Mouse (Mus musculus) hindbrain, embryonic 11.5 days (tissue): ENCODE data around the gene Armc12. TPM values are rescaled to one million over a fixed set of nuclear protein-coding genes. Genes with fewer than 3 reads are reported as not detected.

Experiments used
- ATAC-seq: fragments of 200-750 bp; cut with Nextera tagmentation; 2 replicates; pipeline ENCODE4 v1.8.0; 2017; ENCODE audit warnings: mild to moderate bottlenecking, moderate TSS enrichment, moderate library complexity; ENCODE audit not compliant: low FRiP score
- DNase-seq: peaks from one replicate; pipeline ENCODE4 v3.0.0-alpha.2; 2015; ENCODE audit warnings: low spot score
- H3K27ac ChIP-seq: fragments of 300-500 bp; sonication (generic); 2 replicates; pipeline ENCODE4 v1.5.1; 2014; ENCODE audit warnings: mild to moderate bottlenecking, low read depth, low read length
- H3K27me3 ChIP-seq: fragments of 300-500 bp; sonication (generic); 2 replicates; pipeline ENCODE4 v1.6.1; 2014; ENCODE audit warnings: mild to moderate bottlenecking, low read length, moderate library complexity, mixed read lengths; ENCODE audit not compliant: control insufficient read depth, insufficient read depth
- H3K36me3 ChIP-seq: fragments of 300-500 bp; sonication (generic); 2 replicates; pipeline ENCODE4 v1.6.1; 2014; ENCODE audit warnings: mild to moderate bottlenecking, low read length, moderate library complexity, mixed read lengths; ENCODE audit not compliant: control insufficient read depth, insufficient read depth
- H3K4me1 ChIP-seq: fragments of 300-500 bp; sonication (generic); replicated peaks from 2 replicates; pipeline ENCODE4 v1.6.1; 2014; ENCODE audit warnings: low read length, mixed read lengths; ENCODE audit not compliant: control insufficient read depth, insufficient read depth
- H3K4me2 ChIP-seq: fragments of 300-500 bp; sonication (generic); replicated peaks from 2 replicates; pipeline ENCODE4 v1.6.1; 2014; ENCODE audit warnings: mild to moderate bottlenecking, low read depth, low read length
- H3K4me3 ChIP-seq: fragments of 300-500 bp; sonication (generic); 2 replicates; pipeline ENCODE4 v1.5.1; 2014; ENCODE audit warnings: low read depth, low read length
- H3K9ac ChIP-seq: fragments of 300-500 bp; sonication (generic); 2 replicates; pipeline ENCODE4 v1.6.1; 2014; ENCODE audit warnings: low read depth, low read length
- H3K9me3 ChIP-seq: fragments of 300-500 bp; sonication (generic); 2 replicates; pipeline ENCODE4 v1.6.1; 2016; ENCODE audit warnings: low read length; ENCODE audit not compliant: control insufficient read depth
- WGBS: fragments of 180-500 bp; shearing (Covaris S2); extraction: QIAGEN DNeasy Blood & Tissue Kit; methylation state at CpG from one replicate; pipeline ENCODE4 v1.1.7; 2014; 5-methylcytosine and 5-hydroxymethylcytosine counted together
- polyA plus RNA-seq: library from polyadenylated mRNA; unstranded; fragments of >200 nt; fragmentation: Nextera tagmentation; extraction: Ambion mirVana; gene quantifications from 2 replicates; pipeline ENCODE4 v1.2.1, GENCODE M21; 2014

The Armc12 gene
- polyA plus RNA-seq, 1 experiment from 2014 or later = not detected

DNA sequence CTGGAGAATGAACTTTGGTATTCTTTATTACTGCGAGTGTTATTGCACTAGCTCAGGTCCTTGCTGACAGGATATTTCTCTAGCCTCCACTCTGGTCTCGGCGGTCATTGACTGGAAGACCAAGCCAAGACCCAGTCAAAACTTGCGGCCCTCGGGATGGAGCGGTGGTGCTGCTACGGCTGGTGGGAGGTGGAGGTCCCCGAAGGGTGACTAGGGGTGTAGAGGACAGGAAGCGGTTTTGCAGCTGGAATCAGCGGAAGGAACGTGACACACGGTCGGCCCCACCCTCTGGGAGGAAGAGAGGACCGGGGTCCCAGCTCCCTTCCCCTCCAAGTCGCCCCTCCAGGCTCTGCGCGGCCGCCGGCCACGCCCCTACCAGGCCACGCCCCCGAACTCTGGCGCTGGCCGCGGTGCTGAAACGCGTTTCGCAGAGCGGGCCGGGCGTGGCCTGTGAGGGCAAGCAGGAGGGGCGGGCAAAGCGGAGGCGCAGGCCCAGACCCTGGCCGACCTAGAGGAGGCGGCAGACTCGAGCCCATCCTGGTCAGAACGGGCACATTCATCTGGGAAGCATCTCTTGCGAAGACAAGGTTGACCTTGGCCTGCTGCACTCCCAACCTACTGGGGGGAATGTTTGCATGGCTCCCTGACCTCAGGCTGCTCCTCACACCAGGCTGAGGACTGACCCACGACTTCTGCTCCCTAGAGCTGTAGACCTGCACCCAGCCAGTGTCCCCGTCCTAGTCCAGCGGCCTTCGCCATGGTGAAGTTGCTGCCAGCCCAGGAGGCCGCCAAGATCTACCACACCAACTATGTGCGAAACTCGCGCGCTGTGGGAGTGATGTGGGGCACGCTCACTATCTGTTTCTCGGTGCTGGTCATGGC lies 44.9 kb downstream of the Armc12 start, which contains the start of gene Lhfpl5:
Gene Lhfpl5 (plus strand): TSS at position 398 of the 882 bp plus-strand sequence.
- 20% methylated on average over 46 of the region's 50 CpGs for WGBS
- peak; percentile 89 for ATAC-seq
- H3K9ac ChIP-seq = 0 out of 2 replicates have a peak within 1 kb of the TSS, but pooled peaks have one; percentile 27

DNA sequence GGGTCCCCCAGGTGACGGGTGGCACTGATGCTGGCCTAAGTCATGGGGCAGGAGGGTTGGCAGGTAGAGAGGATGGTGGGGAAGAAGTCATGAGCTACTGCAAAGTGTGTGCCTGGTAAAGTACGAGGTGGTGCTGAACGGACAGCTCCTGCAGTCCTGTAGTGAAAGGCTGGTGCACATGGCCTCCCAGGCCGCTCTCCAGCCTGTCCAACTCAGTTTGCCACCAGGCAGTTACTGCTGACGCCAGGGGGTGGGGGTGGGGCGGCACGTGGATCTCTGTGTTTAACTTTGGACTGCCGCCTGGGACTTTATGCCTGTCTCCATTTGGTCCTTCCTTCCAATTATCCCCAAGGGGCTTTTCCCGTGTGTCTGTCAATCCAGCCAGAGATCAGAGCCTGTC lies 49.8 kb downstream of the Armc12 start:
- 5% methylated on average over 9 of the region's 9 CpGs for WGBS
- Histone ChIP-seq H3K27me3 (no peaks in the 10 kb centered on the region), H3K4me1 (0 out of 2 replicates have a peak, but pooled peaks cover 2% of the 10 kb centered on the region), H3K4me3 (no peak overlapping the region), H3K4me2 (no peak overlapping the region), H3K36me3 (no peaks in the 10 kb centered on the region), H3K27ac (no peak overlapping the region), H3K9ac (no peak overlapping the region), H3K9me3 (no peaks in the 10 kb centered on the region)
- peak; percentile 82 for DNase-seq
- ATAC-seq = no peak

More for the DNA sequence above, 44.9 kb downstream of the Armc12 start, which contains the start of gene Lhfpl5:
- Histone ChIP-seq H3K27me3 (no peaks in the 10 kb centered on the region), H3K4me2 (peak within 1 kb of the TSS; percentile 41), H3K4me3 (peak within 1 kb of the TSS; percentile 15), H3K4me1 (0 out of 2 replicates have a peak, but pooled peaks cover 2% of the 10 kb centered on the region), H3K36me3 (no peaks in the 10 kb centered on the region), H3K9me3 (no peaks in the 10 kb centered on the region), H3K27ac (no peak within 1 kb of the TSS)
- peak; percentile 93 for DNase-seq

DNA sequence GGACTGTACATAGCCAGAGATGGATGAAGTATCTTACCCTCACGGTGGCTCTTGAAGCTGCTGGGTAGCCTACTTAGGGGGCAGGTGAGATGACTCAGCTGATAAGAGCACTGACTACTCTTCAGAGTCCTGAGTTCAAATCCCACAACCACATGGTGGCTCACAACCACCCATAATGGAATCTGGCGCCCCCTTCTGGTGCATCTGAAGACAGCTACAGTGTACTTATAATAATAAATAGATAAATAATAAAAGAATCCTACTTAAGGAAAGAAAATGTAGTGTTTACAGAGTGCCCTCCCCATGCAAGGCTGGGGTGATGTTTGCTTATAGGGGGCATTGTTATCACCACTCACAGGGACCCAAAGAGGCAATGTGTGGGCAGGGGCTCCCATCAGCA lies 50.5 kb downstream of the Armc12 start:
- WGBS = 62% methylated on average over 2 of the region's 2 CpGs

DNA sequence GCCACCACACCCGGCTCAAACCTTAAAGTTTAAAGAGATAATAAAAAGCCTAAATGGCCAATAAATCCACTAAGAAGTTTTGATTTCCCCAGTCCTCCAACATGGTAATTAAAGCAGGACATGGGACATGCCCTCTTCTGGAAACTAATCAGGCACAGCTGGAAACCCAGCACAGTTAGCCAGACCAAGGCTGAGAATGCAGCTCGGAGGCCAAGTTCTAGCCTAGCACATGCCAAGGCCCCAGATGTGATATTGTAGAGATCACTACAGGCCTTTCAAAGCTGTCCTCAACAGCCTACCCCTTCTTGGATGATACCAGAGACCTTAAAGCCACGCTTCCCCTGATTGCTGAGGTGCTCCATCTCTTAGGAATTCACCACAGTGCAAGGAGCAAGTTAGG lies 55.9 kb downstream of the Armc12 start:
- H3K27ac ChIP-seq = no peak overlapping the region

More for the DNA sequence above, 50.5 kb downstream of the Armc12 start:
- Histone ChIP-seq H3K27ac (no peak overlapping the region), H3K9me3 (no peaks in the 10 kb centered on the region), H3K9ac (no peak overlapping the region), H3K4me2 (no peak overlapping the region), H3K4me1 (0 out of 2 replicates have a peak, but pooled peaks cover 1% of the 10 kb centered on the region), H3K36me3 (no peaks in the 10 kb centered on the region), H3K4me3 (no peak overlapping the region), H3K27me3 (no peaks in the 10 kb centered on the region)
- ATAC-seq = no peak
- no peak for DNase-seq

DNA sequence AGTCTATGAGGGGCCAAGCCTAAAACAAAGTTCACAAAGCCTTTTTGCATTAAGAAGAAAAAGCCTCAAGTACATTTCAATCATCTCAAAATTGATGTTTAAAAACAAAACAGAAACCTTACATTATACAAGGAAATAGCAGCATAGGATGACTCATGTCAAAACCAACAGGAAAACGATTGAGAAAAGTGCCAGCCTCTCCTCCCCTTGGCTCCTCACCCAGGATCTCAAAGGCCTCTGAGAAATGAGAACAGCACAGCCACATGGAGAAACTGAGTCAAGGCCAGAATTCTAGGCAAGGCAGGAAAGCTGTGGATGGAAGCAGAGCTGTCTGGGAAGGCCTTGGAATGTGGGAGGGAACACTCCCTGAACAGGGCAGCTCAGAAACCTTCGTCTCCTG lies 58.0 kb downstream of the Armc12 start:
- Histone ChIP-seq H3K36me3 (peaks cover 10% of the 10 kb centered on the region; the same call in 1 of the 2 replicates), H3K9ac (no peak overlapping the region), H3K27me3 (no peaks in the 10 kb centered on the region), H3K27ac (no peak overlapping the region), H3K4me3 (no peak overlapping the region), H3K4me2 (no peak overlapping the region), H3K4me1 (no peaks in the 10 kb centered on the region), H3K9me3 (no peaks in the 10 kb centered on the region)
- 85% methylated on average over 2 of the region's 2 CpGs for WGBS
- DNase-seq = no peak
- no peak for ATAC-seq

More for the DNA sequence above, 55.9 kb downstream of the Armc12 start:
- no peaks in the 10 kb centered on the region for H3K4me1 ChIP-seq
- WGBS = 85% methylated on average over 3 of the region's 3 CpGs
- no peak overlapping the region for H3K4me3 ChIP-seq
- H3K36me3 ChIP-seq = peaks cover 7% of the 10 kb centered on the region; the same call in 1 of the 2 replicates
- H3K9me3 ChIP-seq = no peaks in the 10 kb centered on the region
- no peak overlapping the region for H3K4me2 ChIP-seq
- no peaks in the 10 kb centered on the region for H3K27me3 ChIP-seq
- H3K9ac ChIP-seq = no peak overlapping the region
- DNase-seq (no peak), ATAC-seq (no peak)

Other genes with a start within 250 kb of the Armc12 start
- gene Fance, start 217.3 kb upstream of the Armc12 start, polyA plus RNA-seq = 18.7 and 22.5 TPM in 2 replicates
- gene Rpl10a, start 202.3 kb upstream of the Armc12 start, polyA plus RNA-seq = 445 and 475 TPM in 2 replicates
- gene Tead3, start 180.0 kb upstream of the Armc12 start, polyA plus RNA-seq = 3.7 and 5.1 TPM in 2 replicates
- 2.9 and 4.1 TPM in 2 replicates for gene Tulp1, start 165.6 kb upstream of the Armc12 start, polyA plus RNA-seq
- gene Fkbp5, start 13.3 kb upstream of the Armc12 start, polyA plus RNA-seq = 11.9 and 12.1 TPM in 2 replicates
- not detected in 2 replicates for gene Clpsl2, start 18.6 kb downstream of the Armc12 start, polyA plus RNA-seq
- not detected in 2 replicates for gene Clps, start 30.0 kb downstream of the Armc12 start, polyA plus RNA-seq
- gene Lhfpl5, start 44.8 kb downstream of the Armc12 start, polyA plus RNA-seq = 2.0 and 2.2 TPM in 2 replicates
- gene Srpk1, start 91.9 kb downstream of the Armc12 start, polyA plus RNA-seq = 133 and 164 TPM in 2 replicates
- gene Slc26a8, start 159.4 kb downstream of the Armc12 start, polyA plus RNA-seq = 0.38 and 0.52 TPM in 2 replicates
- 38.1 and 44.2 TPM in 2 replicates for gene Mapk14, start 160.5 kb downstream of the Armc12 start, polyA plus RNA-seq
- 0.70 and 1.5 TPM in 2 replicates for gene AC170998.1, start 195.3 kb downstream of the Armc12 start, polyA plus RNA-seq
- 3.3 TPM in 2 replicates for gene Mapk13, start 238.5 kb downstream of the Armc12 start, polyA plus RNA-seq